Mouse (Mus musculus) neural tube, embryonic 15.5 days (tissue): Measurements from ENCODE around the gene Plxdc2. TPM values are rescaled to one million over a fixed set of nuclear protein-coding genes. Genes with fewer than 3 reads are reported as not detected.

ENCODE experiments used
- ATAC-seq: fragments of 200-750 bp; cut with Nextera tagmentation; 2 replicates; pipeline ENCODE4 v1.8.0; 2017; ENCODE audit warnings: mild to moderate bottlenecking, moderate TSS enrichment, moderate library complexity; ENCODE audit not compliant: low FRiP score
- H3K27ac ChIP-seq: fragments of 300-500 bp; sonication (generic); replicated peaks from 2 replicates; pipeline ENCODE4 v1.5.1; 2015; ENCODE audit warnings: mild to moderate bottlenecking, inconsistent platforms
- H3K27me3 ChIP-seq: fragments of 300-500 bp; sonication (generic); replicated peaks from 2 replicates; pipeline ENCODE4 v1.6.1; 2015; ENCODE audit warnings: inconsistent platforms
- H3K36me3 ChIP-seq: fragments of 300-500 bp; sonication (generic); 2 replicates; pipeline ENCODE4 v1.6.1; 2015; ENCODE audit warnings: inconsistent platforms
- H3K4me1 ChIP-seq: fragments of 300-500 bp; sonication (generic); 2 replicates; pipeline ENCODE4 v1.6.1; 2015; ENCODE audit warnings: inconsistent platforms
- H3K4me2 ChIP-seq: fragments of 300-500 bp; sonication (generic); 2 replicates; pipeline ENCODE4 v1.6.1; 2015; ENCODE audit warnings: inconsistent platforms, mild to moderate bottlenecking, moderate library complexity
- H3K4me3 ChIP-seq: fragments of 300-500 bp; sonication (generic); replicated peaks from 2 replicates; pipeline ENCODE4 v1.5.1; 2015; ENCODE audit warnings: mild to moderate bottlenecking, inconsistent platforms
- H3K9ac ChIP-seq: fragments of 300-500 bp; sonication (generic); replicated peaks from 2 replicates; pipeline ENCODE4 v1.6.1; 2015; ENCODE audit warnings: mild to moderate bottlenecking, inconsistent platforms
- H3K9me3 ChIP-seq: fragments of 300-500 bp; sonication (generic); replicated peaks from 2 replicates; pipeline ENCODE4 v1.6.1; 2016; ENCODE audit warnings: inconsistent platforms
- WGBS: fragments of 180-500 bp; shearing (Covaris S2); methylation state at CpG from one replicate; pipeline ENCODE4 v1.1.7; 2015; ENCODE audit warnings: mixed read lengths; 5-methylcytosine and 5-hydroxymethylcytosine counted together
- polyA plus RNA-seq: library from polyadenylated mRNA; unstranded; fragments of >200 nt; fragmentation: Nextera tagmentation; extraction: Ambion mirVana; gene quantifications from 2 replicates; pipeline ENCODE4 v1.2.1, GENCODE M21; 2015

The Plxdc2 gene
- polyA plus RNA-seq, 1 experiment from 2014 or later: 29.3 TPM

GRCm38 (mm10) chr2:16598231-16598630 lies 242.1 kb downstream of the Plxdc2 start:
- H3K4me2 ChIP-seq: no peak overlapping the region
- H3K27ac ChIP-seq: no peak overlapping the region
- no peak for ATAC-seq
- no peaks in the 10 kb centered on the region for H3K4me1 ChIP-seq
- no peaks in the 10 kb centered on the region for H3K27me3 ChIP-seq
- no peak overlapping the region for H3K9ac ChIP-seq
- H3K9me3 ChIP-seq: no peaks in the 10 kb centered on the region
- WGBS: 75% methylated on average over 3 of the region's 3 CpGs
- H3K4me3 ChIP-seq: no peak overlapping the region
- H3K36me3 ChIP-seq: no peaks in the 10 kb centered on the region

GRCm38 (mm10) chr2:16604291-16604690 lies 248.2 kb downstream of the Plxdc2 start:
- Histone ChIP-seq H3K4me3 (no peak overlapping the region), H3K9ac (no peak overlapping the region), H3K36me3 (no peaks in the 10 kb centered on the region), H3K27ac (no peak overlapping the region), H3K4me1 (no peaks in the 10 kb centered on the region), H3K27me3 (no peaks in the 10 kb centered on the region), H3K4me2 (no peak overlapping the region), H3K9me3 (no peaks in the 10 kb centered on the region)
- ATAC-seq: no peak
- 89% methylated on average over 3 of the region's 3 CpGs for WGBS

- ATAC-seq: no peak
- WGBS: 63% methylated on average over 3 of the region's 3 CpGs
Measured at GRCm38 (mm10) chr2:16607792-16608586, 251.9 kb downstream of the Plxdc2 start.

GRCm38 (mm10) chr2:16642061-16642460 lies 286.0 kb downstream of the Plxdc2 start:
- no peak for ATAC-seq
- H3K4me2 ChIP-seq: no peak overlapping the region
- no peak overlapping the region for H3K4me3 ChIP-seq
- 95% methylated on average over 3 of the region's 3 CpGs for WGBS
- H3K4me1 ChIP-seq: no peaks in the 10 kb centered on the region
- H3K9ac ChIP-seq: no peak overlapping the region
- no peaks in the 10 kb centered on the region for H3K27me3 ChIP-seq
- no peaks in the 10 kb centered on the region for H3K9me3 ChIP-seq
- H3K27ac ChIP-seq: no peak overlapping the region
- no peaks in the 10 kb centered on the region for H3K36me3 ChIP-seq

More at GRCm38 (mm10) chr2:16607792-16608586, 251.9 kb downstream of the Plxdc2 start:
- H3K9ac ChIP-seq: no peak overlapping the region
- H3K9me3 ChIP-seq: 0 out of 2 replicates have a peak, but pooled peaks cover 3% of the 10 kb centered on the region
- no peak overlapping the region for H3K4me3 ChIP-seq
- no peak overlapping the region for H3K27ac ChIP-seq
- no peaks in the 10 kb centered on the region for H3K27me3 ChIP-seq
- no peaks in the 10 kb centered on the region for H3K36me3 ChIP-seq
- no peaks in the 10 kb centered on the region for H3K4me1 ChIP-seq
- H3K4me2 ChIP-seq: no peak overlapping the region

GRCm38 (mm10) chr2:16651713-16652112 lies 295.6 kb downstream of the Plxdc2 start:
- Histone ChIP-seq H3K4me3 (no peak overlapping the region), H3K4me2 (no peak overlapping the region), H3K27ac (no peak overlapping the region), H3K9me3 (no peaks in the 10 kb centered on the region), H3K36me3 (no peaks in the 10 kb centered on the region), H3K27me3 (no peaks in the 10 kb centered on the region), H3K4me1 (no peaks in the 10 kb centered on the region), H3K9ac (no peak overlapping the region)
- no peak for ATAC-seq
- WGBS: 91% methylated on average over 2 of the region's 2 CpGs

GRCm38 (mm10) chr2:16664516-16664915 lies 308.4 kb downstream of the Plxdc2 start:
- no peak overlapping the region for H3K4me2 ChIP-seq
- no peak for ATAC-seq

GRCm38 (mm10) chr2:16668391-16668790 lies 312.3 kb downstream of the Plxdc2 start:
- H3K9me3 ChIP-seq: no peaks in the 10 kb centered on the region
- 94% methylated on average over 1 of the region's 1 CpGs for WGBS
- H3K4me3 ChIP-seq: no peak overlapping the region
- H3K4me2 ChIP-seq: no peak overlapping the region
- no peaks in the 10 kb centered on the region for H3K27me3 ChIP-seq
- H3K9ac ChIP-seq: no peak overlapping the region
- no peaks in the 10 kb centered on the region for H3K4me1 ChIP-seq
- no peak for ATAC-seq
- no peak overlapping the region for H3K27ac ChIP-seq
- H3K36me3 ChIP-seq: no peaks in the 10 kb centered on the region

More at GRCm38 (mm10) chr2:16664516-16664915, 308.4 kb downstream of the Plxdc2 start:
- Histone ChIP-seq H3K36me3 (no peaks in the 10 kb centered on the region), H3K4me3 (no peak overlapping the region), H3K27me3 (no peaks in the 10 kb centered on the region), H3K4me1 (no peaks in the 10 kb centered on the region), H3K9me3 (no peaks in the 10 kb centered on the region), H3K9ac (no peak overlapping the region), H3K27ac (0 out of 2 replicates have a peak overlapping the region, but pooled peaks have one; percentile 28)
- 12% methylated on average over 1 of the region's 1 CpGs for WGBS

GRCm38 (mm10) chr2:16682905-16683304 lies 326.8 kb downstream of the Plxdc2 start:
- no peaks in the 10 kb centered on the region for H3K9me3 ChIP-seq
- no peaks in the 10 kb centered on the region for H3K36me3 ChIP-seq
- H3K27me3 ChIP-seq: no peaks in the 10 kb centered on the region
- ATAC-seq: no peak
- no peaks in the 10 kb centered on the region for H3K4me1 ChIP-seq
- no peak overlapping the region for H3K4me2 ChIP-seq
- H3K4me3 ChIP-seq: no peak overlapping the region
- H3K9ac ChIP-seq: no peak overlapping the region
- H3K27ac ChIP-seq: no peak overlapping the region
- 89% methylated on average over 3 of the region's 3 CpGs for WGBS

GRCm38 (mm10) chr2:16683739-16684138 lies 327.6 kb downstream of the Plxdc2 start:
- H3K4me1 ChIP-seq: no peaks in the 10 kb centered on the region
- H3K4me2 ChIP-seq: no peak overlapping the region
- H3K36me3 ChIP-seq: no peaks in the 10 kb centered on the region
- 91% methylated on average over 3 of the region's 3 CpGs for WGBS
- no peak overlapping the region for H3K4me3 ChIP-seq
- no peak overlapping the region for H3K27ac ChIP-seq
- no peaks in the 10 kb centered on the region for H3K9me3 ChIP-seq
- no peaks in the 10 kb centered on the region for H3K27me3 ChIP-seq
- no peak overlapping the region for H3K9ac ChIP-seq
- ATAC-seq: no peak

- H3K27me3 ChIP-seq: no peaks in the 10 kb centered on the region
- WGBS: 71% methylated on average over 1 of the region's 1 CpGs
- ATAC-seq: no peak
Measured at GRCm38 (mm10) chr2:16684529-16684928, 328.4 kb downstream of the Plxdc2 start.

GRCm38 (mm10) chr2:16696390-16696789 lies 340.3 kb downstream of the Plxdc2 start:
- Histone ChIP-seq H3K9ac (no peak overlapping the region), H3K4me2 (no peak overlapping the region), H3K36me3 (no peaks in the 10 kb centered on the region), H3K27me3 (no peaks in the 10 kb centered on the region), H3K4me3 (no peak overlapping the region), H3K27ac (no peak overlapping the region), H3K9me3 (no peaks in the 10 kb centered on the region), H3K4me1 (no peaks in the 10 kb centered on the region)
- no peak for ATAC-seq
- WGBS: 69% methylated on average over 2 of the region's 2 CpGs

More at GRCm38 (mm10) chr2:16684529-16684928, 328.4 kb downstream of the Plxdc2 start:
- H3K36me3 ChIP-seq: no peaks in the 10 kb centered on the region
- no peak overlapping the region for H3K27ac ChIP-seq
- H3K4me1 ChIP-seq: no peaks in the 10 kb centered on the region
- H3K4me2 ChIP-seq: no peak overlapping the region
- no peak overlapping the region for H3K9ac ChIP-seq
- H3K9me3 ChIP-seq: no peaks in the 10 kb centered on the region
- H3K4me3 ChIP-seq: no peak overlapping the region

- WGBS: 70% methylated on average over 5 of the region's 5 CpGs
- no peak overlapping the region for H3K4me3 ChIP-seq
- no peak overlapping the region for H3K4me2 ChIP-seq
- H3K9ac ChIP-seq: no peak overlapping the region
- H3K9me3 ChIP-seq: no peaks in the 10 kb centered on the region
- H3K36me3 ChIP-seq: no peaks in the 10 kb centered on the region
- H3K27ac ChIP-seq: no peak overlapping the region
- ATAC-seq: no peak
- no peaks in the 10 kb centered on the region for H3K4me1 ChIP-seq
- H3K27me3 ChIP-seq: no peaks in the 10 kb centered on the region
Measured at GRCm38 (mm10) chr2:16697181-16697580, 341.1 kb downstream of the Plxdc2 start.
